Mouse (Mus musculus) limb, embryonic 13.5 days (tissue): ENCODE measurements around the gene Gpr156. TPM values are rescaled to one million over a fixed set of nuclear protein-coding genes. Genes with fewer than 3 reads are reported as not detected.

Experiments used
- ATAC-seq: fragments of 200-750 bp; cut with Nextera tagmentation; 2 replicates; pipeline ENCODE4 v1.8.0; 2017; ENCODE audit warnings: low read depth, moderate number of reproducible peaks, moderate TSS enrichment; ENCODE audit not compliant: low FRiP score
- H3K27ac ChIP-seq: fragments of 300-500 bp; sonication (generic); 2 replicates; pipeline ENCODE4 v1.5.1; 2015; ENCODE audit warnings: inconsistent platforms, mild to moderate bottlenecking, moderate library complexity
- H3K27me3 ChIP-seq: fragments of 300-500 bp; sonication (generic); 2 replicates; pipeline ENCODE4 v1.6.1; 2015; ENCODE audit warnings: mild to moderate bottlenecking, inconsistent platforms
- H3K36me3 ChIP-seq: fragments of 300-500 bp; sonication (generic); 2 replicates; pipeline ENCODE4 v1.6.1; 2015; ENCODE audit warnings: inconsistent platforms, mild to moderate bottlenecking, moderate library complexity
- H3K4me1 ChIP-seq: fragments of 300-500 bp; sonication (generic); 2 replicates; pipeline ENCODE4 v1.6.1; 2015; ENCODE audit warnings: inconsistent platforms
- H3K4me2 ChIP-seq: fragments of 300-500 bp; sonication (generic); replicated peaks from 2 replicates; pipeline ENCODE4 v1.6.1; 2015; ENCODE audit warnings: inconsistent platforms, mild to moderate bottlenecking, moderate library complexity
- H3K4me3 ChIP-seq: fragments of 300-500 bp; sonication (generic); 2 replicates; pipeline ENCODE4 v1.5.1; 2015; ENCODE audit warnings: moderate library complexity, mild to moderate bottlenecking, inconsistent platforms
- H3K9ac ChIP-seq: fragments of 300-500 bp; sonication (generic); 2 replicates; pipeline ENCODE4 v1.6.1; 2015; ENCODE audit warnings: mild to moderate bottlenecking, inconsistent platforms
- H3K9me3 ChIP-seq: fragments of 300-500 bp; sonication (generic); 2 replicates; pipeline ENCODE4 v1.6.1; 2016; ENCODE audit warnings: inconsistent platforms
- WGBS: fragments of 180-500 bp; shearing (Covaris S2); methylation state at CpG from one replicate; pipeline ENCODE4 v1.1.7; 2015; 5-methylcytosine and 5-hydroxymethylcytosine counted together
- polyA plus RNA-seq: library from polyadenylated mRNA; unstranded; fragments of >200 nt; fragmentation: Nextera tagmentation; extraction: Ambion mirVana; gene quantifications from 2 replicates; pipeline ENCODE4 v1.2.1, GENCODE M21; 2015

The Gpr156 gene
- polyA plus RNA-seq, 1 experiment from 2014 or later, result 0.95 TPM

GRCm38 (mm10) chr16:37926087-37926486, 9.8 kb downstream of the Gpr156 start:
- WGBS, result 47% methylated on average over 7 of the region's 7 CpGs
- Histone ChIP-seq H3K4me1 (no peaks in the 10 kb centered on the region), H3K4me2 (no peak overlapping the region), H3K27me3 (no peaks in the 10 kb centered on the region), H3K27ac (no peak overlapping the region), H3K36me3 (no peaks in the 10 kb centered on the region), H3K9ac (no peak overlapping the region), H3K4me3 (no peak overlapping the region), H3K9me3 (peaks cover 5% of the 10 kb centered on the region; the same call in 1 of the 2 replicates)
- no peak for ATAC-seq

DNA sequence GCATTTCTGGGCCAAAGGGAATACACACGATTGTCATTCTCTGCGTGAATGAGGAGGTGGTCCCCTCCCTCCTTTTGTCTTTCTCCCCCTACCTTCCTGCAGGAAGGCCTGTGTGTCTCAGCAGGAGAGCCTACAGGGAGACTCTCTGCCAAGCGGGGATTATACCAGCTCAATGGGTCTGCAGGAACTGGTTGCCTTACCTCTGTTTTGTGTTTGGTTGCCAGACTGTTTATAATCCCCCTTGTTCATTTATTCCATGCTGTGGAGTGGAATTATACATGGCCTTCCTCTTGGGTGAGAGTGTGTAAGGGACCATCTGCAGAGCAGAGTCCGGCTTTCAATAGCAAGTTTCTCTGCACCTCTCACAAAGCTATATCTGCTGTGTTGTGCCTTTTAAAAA, 10.8 kb downstream of the Gpr156 start:
- Histone ChIP-seq H3K36me3 (no peaks in the 10 kb centered on the region), H3K9me3 (peaks cover 9% of the 10 kb centered on the region; the same call in 1 of the 2 replicates), H3K27ac (no peak overlapping the region), H3K4me1 (no peaks in the 10 kb centered on the region), H3K27me3 (no peaks in the 10 kb centered on the region), H3K4me2 (no peak overlapping the region), H3K4me3 (no peak overlapping the region), H3K9ac (no peak overlapping the region)
- 43% methylated on average over 4 of the region's 4 CpGs for WGBS
- ATAC-seq, result no peak

GRCm38 (mm10) chr16:37929006-37929405, 12.7 kb downstream of the Gpr156 start:
- WGBS, result 47% methylated on average over 2 of the region's 2 CpGs

GRCm38 (mm10) chr16:37929626-37930025, 13.3 kb downstream of the Gpr156 start:
- Histone ChIP-seq H3K9me3 (peaks cover 9% of the 10 kb centered on the region; the same call in 1 of the 2 replicates), H3K36me3 (no peaks in the 10 kb centered on the region), H3K4me3 (no peak overlapping the region), H3K9ac (no peak overlapping the region), H3K4me1 (no peaks in the 10 kb centered on the region), H3K4me2 (no peak overlapping the region), H3K27me3 (no peaks in the 10 kb centered on the region), H3K27ac (no peak overlapping the region)
- ATAC-seq, result no peak
- 79% methylated on average over 2 of the region's 2 CpGs for WGBS

More at GRCm38 (mm10) chr16:37929006-37929405, 12.7 kb downstream of the Gpr156 start:
- no peak overlapping the region for H3K4me2 ChIP-seq
- H3K9me3 ChIP-seq, result peaks cover 9% of the 10 kb centered on the region; the same call in 1 of the 2 replicates
- H3K4me1 ChIP-seq, result no peaks in the 10 kb centered on the region
- no peak overlapping the region for H3K27ac ChIP-seq
- H3K9ac ChIP-seq, result no peak overlapping the region
- H3K27me3 ChIP-seq, result no peaks in the 10 kb centered on the region
- H3K4me3 ChIP-seq, result no peak overlapping the region
- no peaks in the 10 kb centered on the region for H3K36me3 ChIP-seq
- no peak for ATAC-seq

DNA sequence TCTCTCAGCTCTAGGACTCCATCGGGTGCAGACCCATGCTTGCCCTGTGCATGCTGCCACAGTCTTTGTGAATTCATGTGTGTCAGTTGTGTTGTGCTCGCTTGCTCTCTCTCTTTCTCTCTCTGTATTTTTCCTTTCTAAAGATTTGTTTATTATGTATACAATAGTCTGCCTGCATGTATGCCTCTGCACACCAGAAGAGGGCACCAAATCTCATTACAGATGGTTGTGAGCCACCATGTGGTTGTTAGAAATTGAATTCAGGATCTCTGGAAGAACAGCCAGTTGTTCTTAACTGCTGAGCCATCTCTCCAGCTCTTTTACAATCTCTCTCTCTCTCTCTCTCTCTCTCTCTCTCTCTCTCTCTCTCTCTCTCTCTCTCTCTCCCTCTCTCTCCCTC, 18.6 kb downstream of the Gpr156 start:
- ATAC-seq, result no peak
- WGBS, result 98% methylated on average over 2 of the region's 2 CpGs
- H3K27ac ChIP-seq, result no peak overlapping the region
- no peaks in the 10 kb centered on the region for H3K36me3 ChIP-seq
- no peak overlapping the region for H3K4me2 ChIP-seq
- peaks cover 8% of the 10 kb centered on the region; the same call in 1 of the 2 replicates for H3K9me3 ChIP-seq
- H3K4me3 ChIP-seq, result no peak overlapping the region
- H3K27me3 ChIP-seq, result no peaks in the 10 kb centered on the region
- H3K4me1 ChIP-seq, result peaks cover 8% of the 10 kb centered on the region; the same call in 1 of the 2 replicates
- no peak overlapping the region for H3K9ac ChIP-seq

- Histone ChIP-seq H3K4me3 (no peak overlapping the region), H3K9me3 (no peaks in the 10 kb centered on the region), H3K27ac (no peak overlapping the region), H3K36me3 (no peaks in the 10 kb centered on the region), H3K9ac (no peak overlapping the region), H3K4me1 (peaks cover 8% of the 10 kb centered on the region; the same call in 1 of the 2 replicates), H3K4me2 (no peak overlapping the region), H3K27me3 (no peaks in the 10 kb centered on the region)
- WGBS, result 27% methylated on average over 8 of the region's 8 CpGs
- ATAC-seq, result no peak
These were observed 21.0 kb downstream of the Gpr156 start for GRCm38 (mm10) chr16:37937276-37937675.

GRCm38 (mm10) chr16:37938125-37939081, 22.1 kb downstream of the Gpr156 start:
- no peaks in the 10 kb centered on the region for H3K9me3 ChIP-seq
- no peak overlapping the region for H3K27ac ChIP-seq
- H3K4me2 ChIP-seq, result 0 out of 2 replicates have a peak overlapping the region, but pooled peaks have one; percentile 2
- no peaks in the 10 kb centered on the region for H3K27me3 ChIP-seq
- no peak overlapping the region for H3K4me3 ChIP-seq
- no peak overlapping the region for H3K9ac ChIP-seq
- WGBS, result 45% methylated on average over 15 of the region's 17 CpGs
- H3K4me1 ChIP-seq, result peaks cover 9% of the 10 kb centered on the region; the same call in 1 of the 2 replicates
- ATAC-seq, result peak; percentile 74
- H3K36me3 ChIP-seq, result no peaks in the 10 kb centered on the region

- WGBS, result 68% methylated on average over 11 of the region's 11 CpGs
- Histone ChIP-seq H3K9me3 (no peaks in the 10 kb centered on the region), H3K4me3 (no peak overlapping the region), H3K36me3 (no peaks in the 10 kb centered on the region), H3K4me2 (0 out of 2 replicates have a peak overlapping the region, but pooled peaks have one; percentile 2), H3K27ac (no peak overlapping the region), H3K9ac (no peak overlapping the region), H3K4me1 (peaks cover 16% of the 10 kb centered on the region; the same call in 1 of the 2 replicates), H3K27me3 (no peaks in the 10 kb centered on the region)
- no peak for ATAC-seq
These were observed 23.0 kb downstream of the Gpr156 start for GRCm38 (mm10) chr16:37939082-37939863.

DNA sequence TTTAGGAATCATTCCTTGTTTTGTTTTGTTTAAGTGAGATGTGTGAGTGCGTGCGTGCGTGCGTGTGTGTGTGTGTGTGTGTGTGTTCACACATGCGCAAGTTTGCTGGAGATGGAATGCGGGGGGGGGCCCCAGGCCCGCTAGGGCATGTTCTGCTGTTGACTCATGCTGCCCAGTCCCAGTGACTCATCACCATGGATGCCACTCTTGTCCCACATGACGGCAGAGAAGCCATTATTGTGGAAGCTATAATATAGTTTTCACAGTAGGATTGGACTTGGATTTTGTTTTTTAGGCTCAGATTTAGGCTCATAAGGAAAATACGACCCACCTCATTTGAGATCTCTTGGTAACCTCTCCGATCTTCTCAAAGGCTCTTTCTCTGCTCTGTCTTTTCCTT, 24.0 kb downstream of the Gpr156 start:
- 82% methylated on average over 10 of the region's 10 CpGs for WGBS
- peaks cover 17% of the 10 kb centered on the region; the same call in 1 of the 2 replicates for H3K4me1 ChIP-seq
- H3K9ac ChIP-seq, result no peak overlapping the region
- no peak overlapping the region for H3K4me2 ChIP-seq
- no peaks in the 10 kb centered on the region for H3K27me3 ChIP-seq
- H3K4me3 ChIP-seq, result no peak overlapping the region
- no peak for ATAC-seq
- H3K9me3 ChIP-seq, result no peaks in the 10 kb centered on the region
- no peaks in the 10 kb centered on the region for H3K36me3 ChIP-seq
- H3K27ac ChIP-seq, result no peak overlapping the region

- Histone ChIP-seq H3K4me2 (no peak overlapping the region), H3K9ac (no peak overlapping the region), H3K9me3 (no peaks in the 10 kb centered on the region), H3K4me1 (0 out of 2 replicates have a peak, but pooled peaks cover 9% of the 10 kb centered on the region), H3K27ac (no peak overlapping the region), H3K36me3 (no peaks in the 10 kb centered on the region), H3K4me3 (no peak overlapping the region), H3K27me3 (no peaks in the 10 kb centered on the region)
- 39% methylated on average over 2 of the region's 2 CpGs for WGBS
- no peak for ATAC-seq
These were observed 27.4 kb downstream of the Gpr156 start for GRCm38 (mm10) chr16:37943701-37944100.

GRCm38 (mm10) chr16:37945031-37945796, 28.9 kb downstream of the Gpr156 start:
- ATAC-seq, result no peak
- Histone ChIP-seq H3K4me3 (no peak overlapping the region), H3K27me3 (no peaks in the 10 kb centered on the region), H3K9me3 (no peaks in the 10 kb centered on the region), H3K36me3 (no peaks in the 10 kb centered on the region), H3K9ac (no peak overlapping the region), H3K4me2 (no peak overlapping the region), H3K4me1 (0 out of 2 replicates have a peak, but pooled peaks cover 9% of the 10 kb centered on the region), H3K27ac (no peak overlapping the region)
- WGBS, result 76% methylated on average over 8 of the region's 8 CpGs
